Mouse (Mus musculus) heart, postnatal 4 days (tissue): ENCODE results near the gene Gm10447. TPM values are rescaled to one million over a fixed set of nuclear protein-coding genes. Genes with fewer than 3 reads are reported as not detected.
A peak's percentile ranks its signal among the peaks of the same experiment; 100 is the strongest.

ENCODE experiments used
- DNase-seq: peaks from one replicate; pipeline ENCODE4 v3.0.0; 2021
- total RNA-seq, 2 experiments: library from RNA; stranded (reverse); gene quantifications; 2 replicates each; pipeline ENCODE4 v1.2.3; 2021

Gene Gm10447
- not detected for total RNA-seq

DNA sequence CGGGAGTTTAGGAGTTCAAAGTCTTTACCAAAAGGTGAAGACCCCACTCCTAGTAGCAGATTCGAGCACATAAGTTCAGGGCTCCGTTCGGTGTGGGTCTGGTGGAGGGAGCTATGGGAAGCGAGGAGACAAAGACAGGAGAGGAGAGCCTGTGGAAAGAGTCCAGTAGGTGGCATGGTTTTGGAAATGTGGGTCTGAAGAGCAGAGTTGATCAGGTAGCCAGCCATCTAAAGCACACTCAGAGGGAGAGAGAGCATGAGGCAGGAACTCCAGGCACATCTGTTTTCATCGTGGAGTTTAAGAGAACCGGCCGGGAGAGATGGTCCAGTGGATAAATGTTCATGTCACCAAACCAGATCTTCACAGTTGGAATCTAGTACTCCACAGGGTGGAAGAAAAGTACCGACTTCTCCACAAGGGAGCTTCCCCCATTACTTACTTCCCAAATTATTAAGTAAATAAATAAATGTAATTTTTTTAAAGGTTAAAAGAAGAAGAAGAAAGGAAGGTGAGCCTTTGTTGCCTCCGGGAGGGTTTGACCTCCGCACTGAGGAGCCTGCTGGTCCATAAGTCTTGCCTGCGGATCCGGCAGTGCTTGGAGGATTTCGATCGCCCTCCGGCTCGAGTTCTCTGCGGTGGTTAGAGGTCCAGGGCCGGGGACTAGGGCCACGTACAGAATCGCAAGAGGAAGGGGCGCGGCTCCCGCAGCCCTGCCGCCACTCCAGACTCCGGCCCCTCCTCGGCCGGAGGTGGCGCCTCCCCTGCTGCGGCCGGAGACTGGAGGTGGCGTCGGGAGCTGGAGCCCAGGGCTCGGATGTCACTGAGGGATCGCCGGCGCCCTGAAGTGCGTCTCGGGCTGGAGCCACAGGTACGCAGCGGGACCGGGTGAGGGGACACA, at the start of gene Gm10447, which contains the start of gene Shroom1:
Gm10447 (minus strand) TSS at position 637 of the 898 bp plus-strand sequence.
Shroom1 (plus strand) TSS at position 732 of the 898 bp plus-strand sequence.
- peak; percentile 66 for DNase-seq

DNA sequence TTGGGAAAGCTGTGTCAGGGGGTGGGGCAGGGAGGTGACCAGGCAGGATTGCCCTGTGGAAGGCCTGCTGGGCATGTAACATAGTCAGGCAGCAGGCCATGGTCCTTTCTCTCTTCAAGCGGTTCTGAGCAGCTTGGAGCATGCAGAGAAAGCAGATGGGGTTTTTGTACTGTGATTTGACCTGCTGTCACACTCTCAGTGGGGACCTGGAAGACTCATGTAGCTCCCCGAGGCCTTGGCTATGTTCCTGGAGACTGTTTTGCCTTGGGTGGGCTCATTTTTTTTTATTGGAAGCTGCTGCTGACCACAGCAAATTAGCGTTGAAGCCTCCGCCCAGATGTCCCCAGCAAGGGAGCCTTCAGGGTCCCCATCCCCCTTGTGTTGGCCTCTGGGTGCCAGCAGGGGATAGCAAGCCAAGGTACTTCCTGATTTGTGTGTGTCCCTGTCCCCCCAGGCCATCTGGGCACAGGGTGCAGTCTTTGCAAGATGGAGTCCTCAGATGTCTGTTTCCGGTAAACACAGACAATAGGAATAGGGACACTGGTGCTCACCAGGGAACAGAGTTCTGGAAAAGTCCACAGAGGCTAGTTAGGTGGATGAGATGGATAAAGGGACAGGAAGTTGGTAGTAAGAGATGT, 48.2 kb upstream of the Gm10447 start:
- DNase-seq = no peak

DNA sequence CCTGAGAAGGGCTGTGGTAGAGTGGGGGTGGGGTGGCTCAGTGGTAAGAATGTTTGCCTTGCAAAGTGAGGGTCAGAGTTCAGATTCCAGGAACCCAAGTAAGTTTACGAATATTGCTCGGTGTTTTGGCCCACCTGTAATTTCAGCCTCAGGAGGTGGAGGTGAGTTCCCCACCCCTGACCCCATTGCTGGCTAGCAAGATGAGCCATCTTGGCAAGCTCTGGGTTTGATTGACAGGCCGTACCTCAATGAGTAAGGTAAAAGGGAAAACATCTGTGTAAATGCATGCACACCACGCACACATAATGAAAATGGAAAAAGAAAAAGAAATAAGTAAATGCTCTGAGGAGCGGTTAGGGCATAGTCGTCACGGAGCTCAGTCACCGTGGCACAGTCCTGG, 47.5 kb upstream of the Gm10447 start:
- DNase-seq = no peak

DNA sequence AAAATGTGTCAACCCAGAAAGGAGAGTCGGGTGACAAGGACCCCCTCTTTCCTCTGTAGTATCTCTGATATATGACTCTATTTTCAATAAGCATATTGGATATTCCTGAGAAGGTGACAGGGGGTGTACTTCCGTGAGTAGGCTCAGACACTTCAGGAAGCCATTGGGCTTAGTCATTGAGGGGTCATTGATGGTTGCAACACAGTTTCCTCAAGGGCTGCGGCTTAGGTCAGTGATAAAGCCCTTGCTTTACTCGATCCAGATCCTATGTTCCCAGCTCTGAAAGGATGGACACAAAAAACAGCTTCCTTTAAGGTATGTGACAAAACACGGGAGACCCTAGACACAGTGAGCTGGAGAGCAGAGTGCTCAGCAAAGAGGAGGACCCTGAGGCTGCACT, 46.8 kb upstream of the Gm10447 start:
- no peak for DNase-seq

DNA sequence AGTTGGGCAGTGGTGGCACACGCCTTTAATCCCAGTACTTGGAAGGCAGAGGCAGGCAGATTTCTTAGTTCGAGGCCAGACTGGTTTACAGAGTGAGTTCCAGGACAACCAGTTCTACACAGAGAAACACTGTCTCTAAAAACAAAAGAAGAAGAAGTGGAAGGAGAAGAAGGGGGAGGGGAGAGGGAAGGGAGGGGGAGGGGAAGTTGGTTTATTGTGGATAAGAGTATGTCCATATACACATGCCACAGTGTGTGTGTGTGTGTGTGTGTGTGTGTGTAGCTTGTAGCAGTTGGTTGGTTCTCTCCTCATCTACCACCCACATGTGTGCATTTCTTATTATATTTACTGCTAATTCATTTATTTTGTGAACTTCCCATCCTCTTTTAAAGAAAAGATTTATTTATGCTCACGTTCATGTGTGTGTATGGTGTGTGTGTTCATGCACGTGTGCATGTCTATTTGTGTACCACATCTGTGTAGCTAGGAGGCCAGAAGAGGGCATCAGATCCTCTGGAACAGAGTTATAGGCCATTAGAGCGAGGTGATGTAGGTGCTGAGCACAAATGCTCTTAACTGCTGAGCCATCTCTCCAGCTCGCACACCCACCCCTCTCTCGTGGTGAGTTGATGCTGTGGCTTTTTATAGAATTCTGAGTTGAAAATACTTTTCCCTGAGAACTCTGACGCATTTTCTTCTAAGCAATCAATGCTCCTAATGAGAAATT, 45.3 kb upstream of the Gm10447 start:
- DNase-seq = no peak

DNA sequence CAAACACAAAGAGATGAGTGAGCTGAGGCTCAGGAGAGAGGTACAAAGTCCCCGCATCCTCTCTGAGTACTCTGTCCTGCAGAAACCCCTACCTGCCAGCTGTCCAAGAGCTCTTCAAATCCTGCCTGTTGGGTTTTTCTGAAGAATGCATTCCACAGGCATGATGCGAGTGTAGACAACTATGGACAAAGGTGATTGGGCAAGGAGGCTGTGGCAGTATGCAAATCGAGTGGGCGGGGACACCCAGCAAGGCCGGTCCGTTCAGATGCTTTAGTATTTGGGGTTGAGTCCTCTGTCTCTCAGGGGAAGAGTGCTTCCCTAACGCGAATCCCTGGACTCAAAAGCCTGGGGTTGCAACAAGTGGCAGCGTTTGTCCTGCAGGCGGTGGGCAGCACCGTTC, 43.7 kb upstream of the Gm10447 start:
- no peak for DNase-seq

DNA sequence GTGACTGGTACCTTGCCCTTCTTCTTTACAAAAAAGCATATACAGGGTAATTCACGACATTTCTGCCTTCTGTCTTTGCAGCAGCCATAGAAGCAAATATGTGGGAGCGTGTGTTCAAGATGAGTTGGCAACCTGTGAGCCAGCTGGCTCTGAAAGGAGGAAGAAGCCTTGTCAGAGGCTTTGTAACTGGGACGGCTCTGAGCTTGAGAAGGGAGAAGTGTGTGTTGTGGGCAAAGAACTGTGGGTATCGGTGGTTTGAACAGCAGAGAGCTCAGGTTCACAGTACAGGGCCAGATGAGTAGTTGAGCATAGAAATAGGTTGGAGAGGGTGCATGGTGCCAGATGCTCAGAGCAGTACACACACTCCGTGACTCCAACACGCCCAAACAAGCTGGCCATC, 40.0 kb upstream of the Gm10447 start:
- DNase-seq = no peak

DNA sequence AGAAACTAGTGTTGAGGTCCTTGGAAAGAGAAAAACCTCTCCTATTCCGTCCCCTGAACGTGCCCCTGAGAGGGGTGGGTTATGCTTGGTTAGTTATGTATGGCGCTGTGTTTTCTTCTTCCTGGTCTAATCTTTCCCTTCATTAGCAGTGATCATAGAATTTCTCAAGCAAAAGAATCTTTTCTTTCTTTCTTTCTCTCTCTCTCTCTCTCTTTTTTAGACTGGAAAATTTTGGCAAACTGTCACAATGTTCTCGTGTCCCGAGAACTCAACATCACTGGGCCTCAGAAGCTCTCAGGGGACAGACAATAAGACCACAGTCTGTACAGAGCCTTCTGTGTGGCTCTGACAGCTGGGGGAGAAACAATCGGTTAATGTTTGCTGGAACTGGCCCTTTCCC, 38.5 kb upstream of the Gm10447 start:
- no peak for DNase-seq

DNA sequence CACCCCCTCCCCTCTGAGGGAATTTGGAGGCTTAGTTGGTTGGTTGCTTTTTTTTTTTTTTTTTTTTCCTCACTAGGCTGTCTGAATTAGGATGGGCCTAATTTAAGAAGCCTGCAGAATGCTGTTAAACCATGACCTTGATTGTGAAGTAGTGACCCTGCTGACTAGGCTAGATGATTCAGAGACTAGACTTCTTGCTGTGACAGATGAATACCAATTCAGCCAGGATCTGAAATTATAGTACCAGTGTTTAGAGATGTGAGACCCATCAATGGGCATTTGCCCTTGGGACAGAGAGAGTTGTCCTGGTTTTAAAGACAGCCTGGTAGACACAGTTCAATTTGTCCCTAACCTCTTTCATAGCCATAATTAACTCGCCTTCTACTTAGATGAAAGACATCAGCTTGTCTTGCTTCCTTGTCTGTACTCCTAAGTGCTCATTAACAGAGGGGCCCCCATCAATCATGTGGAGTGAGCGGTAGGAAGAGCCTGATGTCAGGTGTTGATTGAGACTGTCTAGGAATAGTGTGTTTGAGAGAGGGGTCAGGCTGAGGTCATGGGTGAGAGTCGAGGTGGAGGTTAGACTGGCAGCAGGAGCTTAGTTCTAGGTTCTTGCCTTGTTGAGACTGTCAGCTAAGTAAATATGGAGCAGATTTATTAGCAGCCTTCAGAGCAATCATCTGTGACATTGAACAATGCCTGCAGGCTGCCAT, 36.5 kb upstream of the Gm10447 start:
- DNase-seq = no peak

DNA sequence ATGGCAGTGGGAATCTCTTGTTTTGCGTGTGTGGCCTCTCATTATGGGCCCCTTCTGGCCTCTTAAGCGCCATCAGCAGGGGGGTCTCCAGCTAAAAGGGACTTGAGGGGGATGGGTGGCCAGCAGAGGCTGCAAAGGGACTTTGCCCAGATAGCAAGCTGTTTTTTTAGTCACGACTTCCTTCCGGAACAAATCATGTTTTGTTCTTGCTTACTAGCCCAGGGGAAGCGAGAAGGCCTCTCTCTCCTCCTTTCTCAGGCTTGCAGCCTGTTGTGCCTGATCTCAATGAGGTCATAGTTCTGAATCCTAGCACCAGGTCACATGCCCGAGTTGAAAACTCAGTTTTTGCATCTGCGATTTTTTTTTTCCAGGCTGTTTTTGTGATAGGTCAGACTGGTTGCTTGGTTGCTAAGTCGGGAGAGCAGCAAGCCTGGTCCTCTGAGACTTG, 35.1 kb upstream of the Gm10447 start:
- DNase-seq = peak; percentile 27

DNA sequence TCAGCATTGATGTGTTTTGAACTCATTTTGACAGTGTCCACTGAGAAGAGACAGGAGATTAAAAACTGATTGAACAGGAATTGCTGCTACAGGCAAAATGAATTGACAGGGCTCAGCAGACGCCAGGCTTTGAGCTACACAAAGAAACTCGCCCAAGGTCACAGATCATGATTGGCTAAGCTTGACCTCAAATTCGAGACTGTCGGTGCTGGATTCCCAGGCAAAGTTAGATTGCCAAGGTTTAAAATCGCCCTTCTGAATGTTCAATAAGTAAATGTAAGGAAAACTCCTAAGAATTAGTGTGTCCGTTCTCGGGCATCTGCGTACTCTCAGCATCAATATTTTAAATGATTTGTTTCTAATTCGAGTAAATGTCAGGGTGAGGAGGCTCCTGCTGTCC, 32.5 kb upstream of the Gm10447 start:
- no peak for DNase-seq

DNA sequence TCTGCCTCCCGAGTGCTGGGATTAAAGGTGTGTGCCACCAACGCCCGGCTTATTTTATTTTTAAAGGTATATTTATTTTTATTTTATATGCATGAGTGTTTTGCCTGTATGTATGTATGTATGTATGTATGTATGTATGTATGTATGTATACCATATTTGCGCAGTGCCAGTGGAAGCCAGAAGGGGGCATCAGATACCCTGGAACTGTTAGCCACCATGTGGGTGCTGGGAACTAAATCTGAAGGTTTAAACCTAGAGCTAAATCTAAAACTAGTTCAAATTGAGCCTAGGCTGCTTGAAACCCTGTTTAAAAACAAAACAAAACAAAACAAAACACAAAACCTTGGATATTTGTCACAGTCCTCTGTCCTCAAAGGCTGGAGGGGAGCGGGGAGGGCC, 32.1 kb upstream of the Gm10447 start:
- DNase-seq = no peak

DNA sequence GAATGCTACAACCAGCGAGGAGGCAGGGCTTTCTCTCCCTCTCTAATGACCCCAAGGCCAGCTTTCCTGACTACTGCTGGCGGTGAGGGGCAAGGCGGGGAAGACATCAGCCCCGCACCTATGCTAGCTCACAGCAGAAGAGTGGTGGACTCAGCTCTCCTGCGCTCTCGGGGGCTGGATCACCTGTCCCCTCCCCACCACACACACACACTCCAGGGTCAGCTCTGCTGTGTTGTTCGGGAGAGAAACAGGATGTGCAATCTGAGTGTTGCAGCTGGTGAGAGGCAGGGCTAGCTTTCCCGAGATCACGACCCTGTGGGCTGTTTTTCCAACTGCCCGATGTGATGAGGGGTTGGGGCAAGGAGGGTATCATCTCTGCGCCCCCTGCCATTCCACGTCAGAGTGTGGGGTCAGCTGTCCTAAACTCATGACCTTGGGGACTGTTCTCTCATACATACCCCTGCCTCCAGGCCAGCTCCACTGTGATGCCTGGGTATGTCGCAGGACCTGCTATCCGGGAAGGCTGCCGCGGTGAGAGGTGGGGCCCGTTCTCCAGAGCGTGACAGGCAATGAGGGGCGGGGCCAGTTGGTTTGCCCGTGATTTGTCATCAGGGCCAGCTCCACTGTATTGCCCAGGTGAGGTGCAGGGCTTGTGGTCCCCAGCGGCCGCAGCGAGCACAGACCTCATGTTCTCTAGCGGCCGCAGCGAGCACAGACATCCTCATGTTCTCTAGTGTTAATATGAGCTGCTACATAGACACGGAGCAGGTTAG, 30.1 kb upstream of the Gm10447 start:
- DNase-seq = no peak

DNA sequence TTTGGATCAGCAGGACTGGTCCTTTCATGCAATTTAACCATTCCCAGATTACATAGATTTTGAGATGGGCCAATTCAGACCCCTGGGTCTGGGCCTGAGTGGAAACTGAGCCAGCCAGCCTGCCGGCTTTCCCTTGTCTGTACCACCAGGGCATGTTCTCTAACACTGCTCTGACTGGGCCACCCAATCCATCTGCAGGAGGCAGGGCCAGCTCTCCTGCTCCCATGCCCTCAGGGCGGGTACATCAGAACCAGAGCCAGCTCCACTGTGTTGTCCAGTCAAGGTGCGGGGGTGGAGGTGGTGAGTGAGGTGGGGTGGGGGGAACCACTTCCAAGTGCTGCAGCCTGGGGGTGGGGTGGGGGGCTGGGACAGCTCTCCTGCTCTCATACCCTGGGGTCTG, 29.4 kb upstream of the Gm10447 start:
- DNase-seq = no peak

DNA sequence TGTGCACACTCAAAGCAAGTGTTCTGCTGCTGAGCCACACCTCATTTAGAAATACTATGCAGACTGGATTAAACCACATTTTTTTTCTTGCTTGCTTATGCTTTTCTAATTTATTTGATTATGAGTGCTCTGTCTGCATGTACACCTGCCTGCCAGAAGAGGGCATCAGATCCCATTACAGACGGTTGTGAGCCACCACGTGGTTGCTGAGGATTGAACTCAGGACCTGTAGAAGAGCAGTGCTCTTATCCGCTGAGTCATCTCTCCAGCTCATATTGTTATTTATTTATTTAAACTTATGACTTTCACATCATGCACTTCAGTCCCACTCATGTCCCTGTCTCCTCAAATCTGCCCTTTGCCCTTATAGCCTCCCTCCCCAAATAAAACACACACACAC, 28.8 kb upstream of the Gm10447 start:
- DNase-seq = no peak

DNA sequence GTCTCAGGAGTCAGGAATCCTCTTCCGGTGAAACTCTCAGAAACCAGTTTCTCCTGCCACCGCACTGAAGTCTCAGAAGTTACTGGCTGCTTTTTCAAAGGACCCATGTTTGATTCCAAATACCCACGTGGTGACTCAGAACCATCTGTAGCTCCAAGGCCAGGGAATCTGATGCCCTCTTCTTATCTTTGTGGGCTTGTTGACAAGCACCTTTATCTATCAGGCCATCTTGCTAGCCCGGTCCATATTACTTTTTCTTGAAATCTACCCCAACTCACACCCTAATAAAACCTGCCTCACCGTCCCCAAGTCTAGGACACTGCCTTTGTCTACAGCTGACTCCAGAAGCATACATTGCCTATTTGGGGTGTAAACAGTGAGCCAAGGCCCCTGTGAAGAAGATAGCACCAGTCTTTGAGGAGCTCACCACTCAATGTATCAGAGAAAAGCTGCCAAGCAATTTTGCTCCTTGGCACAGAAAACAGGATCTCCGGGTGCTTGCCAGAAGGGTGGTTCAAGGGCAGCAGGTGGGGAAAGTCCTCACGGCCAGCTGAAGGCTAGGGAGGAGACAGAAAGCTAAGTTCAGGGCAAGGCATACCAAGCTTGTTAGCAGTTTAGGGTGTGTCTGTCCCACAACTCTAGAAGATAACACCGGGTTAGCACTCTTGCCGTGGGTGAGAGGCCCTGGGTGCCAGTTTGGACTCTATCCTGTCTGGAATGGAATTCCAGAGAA, 26.4 kb upstream of the Gm10447 start:
- DNase-seq = no peak

DNA sequence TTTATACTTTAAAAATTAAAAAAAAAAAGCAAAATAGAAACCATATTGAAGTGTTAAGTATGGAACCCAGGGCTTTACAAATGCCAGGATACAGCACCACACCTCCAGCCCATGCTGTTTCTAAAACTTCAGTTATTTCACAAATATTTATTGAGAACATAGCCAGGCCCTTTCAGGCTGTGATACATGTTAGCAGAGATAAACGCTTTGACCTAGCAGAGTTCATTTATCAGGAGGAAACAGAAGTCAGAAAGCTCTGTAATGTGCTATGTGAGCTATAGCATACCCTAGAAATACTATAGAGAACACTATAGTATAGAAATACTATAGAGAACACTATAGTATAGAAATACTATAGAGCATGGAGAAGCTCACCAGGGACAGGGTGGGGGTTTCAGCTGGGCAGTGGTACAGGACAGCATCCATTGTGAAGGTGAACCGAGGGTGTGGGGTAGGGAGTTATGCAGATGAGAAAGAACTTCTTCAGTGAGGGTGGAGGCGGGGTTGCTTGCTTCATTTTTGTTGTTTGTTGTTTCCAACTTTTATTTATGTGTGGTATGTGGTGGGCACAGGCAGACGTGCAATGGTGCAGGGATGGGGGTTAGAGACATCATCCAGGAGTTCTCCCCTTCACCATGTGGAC, 24.3 kb upstream of the Gm10447 start:
- DNase-seq = no peak

DNA sequence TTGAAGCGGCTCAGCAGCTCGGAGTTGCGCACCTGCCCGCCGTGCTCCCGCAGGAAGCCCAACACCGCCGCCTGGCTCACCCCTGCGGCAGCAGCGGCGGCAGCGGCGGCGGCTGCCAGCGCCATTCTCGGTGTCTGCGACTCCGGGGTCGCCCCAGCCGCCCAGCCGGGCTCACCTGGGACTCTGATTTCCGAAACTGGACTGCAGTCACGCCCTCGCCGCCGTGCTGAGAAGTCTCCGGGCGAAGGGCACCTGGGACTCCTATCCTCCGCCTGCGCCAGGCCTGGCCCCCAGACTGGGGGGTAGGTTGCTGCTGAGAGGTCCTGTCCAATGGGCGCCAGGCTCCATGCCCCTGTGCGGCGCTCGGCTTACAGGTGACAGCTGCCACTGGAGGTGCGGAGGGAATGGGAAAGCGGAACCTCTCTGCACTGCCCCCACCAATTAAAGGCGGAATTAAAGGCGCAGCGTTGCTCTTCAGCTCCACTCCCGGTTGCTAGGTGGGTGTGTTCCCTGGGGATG, 22.9 kb upstream of the Gm10447 start, which contains the start of the genes Gm9945 and Sowaha:
Gm9945 (plus strand) TSS at position 384 of the 519 bp plus-strand sequence.
Sowaha (minus strand) TSS at position 492 of the 519 bp plus-strand sequence.
- DNase-seq = peak; percentile 36

DNA sequence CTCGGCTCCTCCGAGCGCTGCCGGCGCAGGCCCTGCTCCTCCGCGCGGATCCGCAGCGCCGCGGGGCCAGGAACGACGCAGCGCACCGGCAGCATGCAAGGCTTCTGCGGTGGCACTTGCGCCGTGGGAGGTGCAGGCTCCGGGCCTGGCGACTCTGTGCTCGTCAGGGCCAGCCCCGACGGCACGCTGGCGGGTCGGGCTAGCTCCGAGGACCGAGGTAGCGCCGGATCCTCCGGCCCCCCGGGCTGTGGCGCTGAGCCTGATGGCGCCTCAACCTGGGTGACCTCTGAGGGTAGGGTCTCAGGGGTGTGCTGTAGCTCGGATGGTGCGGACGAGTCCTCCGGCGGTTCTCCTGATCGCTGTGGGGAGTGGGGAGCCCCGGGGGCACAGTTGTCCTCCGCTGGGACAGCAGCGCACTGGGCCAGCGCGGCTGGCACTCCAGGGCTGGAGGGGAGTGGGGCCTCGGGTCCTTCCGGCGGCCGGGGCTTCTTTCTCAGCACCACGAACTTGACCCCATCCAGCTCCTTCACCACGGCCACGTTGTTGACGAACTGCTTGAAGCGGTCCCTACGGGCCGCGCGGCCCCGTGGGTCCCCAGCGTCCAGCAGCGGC, 22.4 kb upstream of the Gm10447 start:
- DNase-seq = no peak
